Mouse (Mus musculus): ENCODE data around the gene Plekhh2. TPM values are rescaled to one million over a fixed set of nuclear protein-coding genes. Genes with fewer than 3 reads are reported as not detected.

Plekhh2 gene
- polyA plus RNA-seq (2015; fragmentation: Nextera tagmentation; extraction: Ambion mirVana): 0.84 and 1.7 TPM in 2 replicates

- Histone ChIP-seq H3K9me3 (ENCODE audit: control insufficient read depth, low read length) (no peaks in the 10 kb centered on the region), H3K27ac (ENCODE audit: low read length) (no peak within 1 kb of the TSS), H3K4me1 (replicated peaks; ENCODE audit: control insufficient read depth, insufficient read depth, low read length) (peaks cover 30% of the 10 kb centered on the region), H3K36me3 (ENCODE audit: control insufficient read depth, insufficient read depth) (no peaks in the 10 kb centered on the region), H3K9ac (replicated peaks; ENCODE audit: low read depth, low read length) (peak within 1 kb of the TSS; percentile 65), H3K4me2 (ENCODE audit: low read length) (peak within 1 kb of the TSS; percentile 86), H3K4me3 (replicated peaks; ENCODE audit: low read length) (peak within 1 kb of the TSS; percentile 59), H3K27me3 (replicated peaks; ENCODE audit: control insufficient read depth, insufficient read depth, low read length) (0 out of 2 replicates have a peak, but pooled peaks cover 2% of the 10 kb centered on the region)
- under 1% methylated on average over 79 of the region's 79 CpGs for WGBS
- ATAC-seq: peak; percentile 92
Observed at GRCm38 (mm10) chr17:84511682-84512515, at the start of gene Plekhh2. Gene Plekhh2, plus strand, starts transcription at chr17:84511895.

DNA sequence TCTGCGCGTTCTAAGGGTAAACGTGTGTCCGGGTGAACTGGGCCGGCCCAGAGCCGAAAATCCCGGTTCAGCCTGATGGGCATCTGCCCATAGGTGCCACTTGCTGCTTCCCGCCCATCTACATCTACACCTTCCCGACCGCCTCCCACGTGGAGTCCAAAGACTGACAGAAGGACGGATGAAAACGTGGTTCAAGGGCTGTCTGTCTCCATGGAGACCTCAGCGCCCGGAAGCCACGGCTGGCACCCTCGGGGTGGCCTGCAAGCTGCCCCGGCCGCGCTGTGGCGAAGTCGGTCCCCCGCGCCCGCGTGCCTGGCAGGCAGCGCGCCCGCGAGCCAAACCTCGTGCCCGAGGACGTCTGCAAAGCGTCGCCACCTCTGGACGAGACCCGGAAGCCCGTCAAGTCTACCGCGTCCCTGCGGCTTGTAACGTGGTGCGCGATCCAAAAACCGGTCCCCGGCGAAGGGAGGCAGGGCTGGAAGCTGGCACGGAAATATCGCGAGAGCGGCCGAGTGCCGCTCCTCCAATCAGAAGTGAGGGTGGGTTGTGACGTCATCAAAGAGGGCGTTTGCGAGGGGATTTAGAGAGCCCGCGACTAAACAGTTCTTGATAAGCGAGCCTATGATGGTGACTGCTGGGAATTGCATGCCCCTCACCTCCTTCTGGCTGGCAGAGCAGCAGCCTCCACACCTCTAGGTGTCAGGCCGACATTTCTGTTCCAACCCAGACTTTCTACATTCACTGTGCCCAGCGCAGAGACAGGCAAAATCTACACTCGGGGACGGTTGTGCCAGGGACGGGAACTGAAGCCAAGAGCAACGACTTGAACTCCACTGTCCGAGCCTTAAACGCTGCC lies 45.7 kb upstream of the Plekhh2 start, which contains the start of gene Thada:
Gene Thada, minus strand, starts transcription at position 453 of the 856 bp plus-strand sequence.
- H3K4me2 ChIP-seq (ENCODE audit: low read length): peak within 1 kb of the TSS; percentile 82
- no peaks in the 10 kb centered on the region for H3K27me3 ChIP-seq (replicated peaks; ENCODE audit: control insufficient read depth, insufficient read depth, low read length)
- H3K9ac ChIP-seq (replicated peaks; ENCODE audit: low read depth, low read length): peak within 1 kb of the TSS; percentile 72
- peak; percentile 99 for ATAC-seq
- H3K4me3 ChIP-seq (replicated peaks; ENCODE audit: low read length): peak within 1 kb of the TSS; percentile 71
- H3K4me1 ChIP-seq (replicated peaks; ENCODE audit: control insufficient read depth, insufficient read depth, low read length): peaks cover 13% of the 10 kb centered on the region
- H3K9me3 ChIP-seq (ENCODE audit: control insufficient read depth, low read length): no peaks in the 10 kb centered on the region
- no peaks in the 10 kb centered on the region for H3K36me3 ChIP-seq (ENCODE audit: control insufficient read depth, insufficient read depth)
- under 1% methylated on average over 65 of the region's 67 CpGs for WGBS
- peak within 1 kb of the TSS; percentile 72 for H3K27ac ChIP-seq (ENCODE audit: low read length)

DNA sequence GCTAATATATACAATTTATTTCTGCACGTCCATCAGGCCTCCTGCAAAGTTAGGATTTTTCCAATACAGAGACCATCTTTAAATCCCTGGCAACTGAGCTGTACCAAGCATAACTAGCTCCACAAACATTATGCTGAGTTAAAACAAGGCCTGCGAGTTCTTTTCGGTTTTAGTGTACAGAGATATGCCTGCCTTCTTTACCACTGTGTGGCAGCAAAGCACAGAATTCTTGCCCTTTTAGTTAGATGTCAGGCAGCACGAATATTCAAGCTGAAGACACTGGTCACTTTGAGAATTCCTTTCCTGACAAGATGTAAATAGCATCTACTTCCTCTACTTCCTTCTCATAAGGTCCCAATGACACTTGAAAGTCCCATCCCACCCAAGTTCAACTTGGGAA lies 37.4 kb upstream of the Plekhh2 start:
- Histone ChIP-seq H3K4me3 (replicated peaks; ENCODE audit: low read length) (no peak overlapping the region), H3K4me1 (replicated peaks; ENCODE audit: control insufficient read depth, insufficient read depth, low read length) (no peaks in the 10 kb centered on the region), H3K36me3 (ENCODE audit: control insufficient read depth, insufficient read depth) (no peaks in the 10 kb centered on the region), H3K9ac (replicated peaks; ENCODE audit: low read depth, low read length) (no peak overlapping the region), H3K4me2 (ENCODE audit: low read length) (no peak overlapping the region), H3K27me3 (replicated peaks; ENCODE audit: control insufficient read depth, insufficient read depth, low read length) (no peaks in the 10 kb centered on the region), H3K9me3 (ENCODE audit: control insufficient read depth, low read length) (no peaks in the 10 kb centered on the region), H3K27ac (ENCODE audit: low read length) (no peak overlapping the region)
- no peak for ATAC-seq
- 57% methylated on average over 4 of the region's 4 CpGs for WGBS

DNA sequence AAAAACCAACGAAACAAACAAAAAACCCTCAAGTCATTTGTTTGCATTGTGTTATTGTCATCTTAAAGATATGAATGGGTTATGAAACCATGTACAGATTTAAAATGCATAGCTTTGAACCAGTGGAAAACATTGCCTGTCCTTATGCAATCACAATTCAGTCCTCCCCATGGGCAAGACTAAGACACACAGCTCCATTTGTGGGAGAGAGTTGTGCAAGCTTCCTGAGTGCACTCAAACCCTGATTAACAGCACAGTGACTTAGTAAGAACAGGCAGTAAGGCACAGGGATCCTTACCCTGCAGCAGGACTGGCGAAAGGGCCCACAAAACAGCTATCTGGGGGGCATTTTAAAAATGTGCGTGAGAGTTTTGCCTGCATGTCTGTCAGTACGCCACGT lies 34.5 kb upstream of the Plekhh2 start:
- Histone ChIP-seq H3K4me2 (ENCODE audit: low read length) (no peak overlapping the region), H3K4me1 (replicated peaks; ENCODE audit: control insufficient read depth, insufficient read depth, low read length) (0 out of 2 replicates have a peak, but pooled peaks cover 3% of the 10 kb centered on the region), H3K27ac (ENCODE audit: low read length) (no peak overlapping the region), H3K27me3 (replicated peaks; ENCODE audit: control insufficient read depth, insufficient read depth, low read length) (no peaks in the 10 kb centered on the region), H3K4me3 (replicated peaks; ENCODE audit: low read length) (no peak overlapping the region), H3K36me3 (ENCODE audit: control insufficient read depth, insufficient read depth) (no peaks in the 10 kb centered on the region), H3K9me3 (ENCODE audit: control insufficient read depth, low read length) (no peaks in the 10 kb centered on the region), H3K9ac (replicated peaks; ENCODE audit: low read depth, low read length) (no peak overlapping the region)
- WGBS: 91% methylated on average over 5 of the region's 5 CpGs
- no peak for ATAC-seq

- 67% methylated on average over 4 of the region's 4 CpGs for WGBS
- 0 out of 2 replicates have a peak, but pooled peaks cover 3% of the 10 kb centered on the region for H3K4me1 ChIP-seq (replicated peaks; ENCODE audit: control insufficient read depth, insufficient read depth, low read length)
- H3K9ac ChIP-seq (replicated peaks; ENCODE audit: low read depth, low read length): no peak overlapping the region
- no peak overlapping the region for H3K4me3 ChIP-seq (replicated peaks; ENCODE audit: low read length)
- H3K27ac ChIP-seq (ENCODE audit: low read length): no peak overlapping the region
- no peaks in the 10 kb centered on the region for H3K27me3 ChIP-seq (replicated peaks; ENCODE audit: control insufficient read depth, insufficient read depth, low read length)
- no peaks in the 10 kb centered on the region for H3K36me3 ChIP-seq (ENCODE audit: control insufficient read depth, insufficient read depth)
- ATAC-seq: no peak
- no peaks in the 10 kb centered on the region for H3K9me3 ChIP-seq (ENCODE audit: control insufficient read depth, low read length)
- H3K4me2 ChIP-seq (ENCODE audit: low read length): no peak overlapping the region
Observed at GRCm38 (mm10) chr17:84478276-84478675, 33.4 kb upstream of the Plekhh2 start.

DNA sequence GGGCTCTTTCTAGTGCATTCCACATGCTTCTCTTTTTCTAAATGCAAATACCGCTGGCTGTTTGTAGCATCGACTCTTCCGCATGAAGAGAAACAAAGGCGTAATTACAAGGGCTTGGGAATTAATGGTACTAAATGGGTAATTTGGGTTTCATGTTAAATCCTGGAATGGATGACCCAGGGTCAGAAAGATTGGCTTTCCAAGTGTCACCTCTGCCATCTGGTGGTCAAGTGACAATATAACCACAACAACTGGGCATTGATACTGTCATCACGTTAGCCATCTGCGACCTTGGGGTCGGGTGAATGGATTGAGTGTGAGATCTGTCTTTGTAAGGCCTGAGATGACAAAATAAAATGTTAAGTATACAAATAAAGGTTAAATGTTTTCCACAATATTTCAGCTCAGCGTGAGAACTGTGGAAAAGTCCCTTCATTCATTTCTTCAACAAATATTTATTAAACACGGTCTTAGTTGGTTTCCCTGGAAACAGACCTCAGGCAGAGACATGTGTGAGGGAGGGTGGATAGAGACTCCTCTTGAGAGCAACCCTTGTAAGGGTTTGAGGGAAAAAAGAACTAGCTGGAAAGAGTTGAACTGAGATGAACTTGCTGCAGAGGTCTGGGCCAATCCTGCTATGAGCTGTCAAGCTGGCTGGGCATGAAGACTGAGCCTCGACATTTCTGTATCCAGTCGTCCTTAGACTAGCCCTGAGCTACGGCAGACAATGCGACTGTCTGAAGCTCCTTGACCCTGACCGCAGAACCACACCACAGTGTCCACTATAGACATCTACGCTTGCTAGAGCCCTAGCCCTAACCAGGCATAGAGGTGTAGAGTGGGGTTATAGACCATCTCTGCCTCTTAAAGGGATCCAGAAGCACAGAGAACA lies 31.0 kb upstream of the Plekhh2 start:
- no peak overlapping the region for H3K9ac ChIP-seq (replicated peaks; ENCODE audit: low read depth, low read length)
- ATAC-seq: peak; percentile 33; the same call in 1 of the 2 replicates
- H3K4me1 ChIP-seq (replicated peaks; ENCODE audit: control insufficient read depth, insufficient read depth, low read length): 0 out of 2 replicates have a peak, but pooled peaks cover 3% of the 10 kb centered on the region
- H3K27me3 ChIP-seq (replicated peaks; ENCODE audit: control insufficient read depth, insufficient read depth, low read length): no peaks in the 10 kb centered on the region
- H3K27ac ChIP-seq (ENCODE audit: low read length): no peak overlapping the region
- WGBS: 42% methylated on average over 15 of the region's 15 CpGs
- no peak overlapping the region for H3K4me2 ChIP-seq (ENCODE audit: low read length)
- H3K9me3 ChIP-seq (ENCODE audit: control insufficient read depth, low read length): no peaks in the 10 kb centered on the region
- no peaks in the 10 kb centered on the region for H3K36me3 ChIP-seq (ENCODE audit: control insufficient read depth, insufficient read depth)
- H3K4me3 ChIP-seq (replicated peaks; ENCODE audit: low read length): no peak overlapping the region

GRCm38 (mm10) chr17:84482831-84483230 lies 28.9 kb upstream of the Plekhh2 start:
- Histone ChIP-seq H3K4me2 (ENCODE audit: low read length) (no peak overlapping the region), H3K4me1 (replicated peaks; ENCODE audit: control insufficient read depth, insufficient read depth, low read length) (0 out of 2 replicates have a peak, but pooled peaks cover 3% of the 10 kb centered on the region), H3K27me3 (replicated peaks; ENCODE audit: control insufficient read depth, insufficient read depth, low read length) (no peaks in the 10 kb centered on the region), H3K9me3 (ENCODE audit: control insufficient read depth, low read length) (no peaks in the 10 kb centered on the region), H3K4me3 (replicated peaks; ENCODE audit: low read length) (no peak overlapping the region), H3K27ac (ENCODE audit: low read length) (no peak overlapping the region), H3K9ac (replicated peaks; ENCODE audit: low read depth, low read length) (no peak overlapping the region), H3K36me3 (ENCODE audit: control insufficient read depth, insufficient read depth) (no peaks in the 10 kb centered on the region)
- WGBS: 88% methylated on average over 3 of the region's 3 CpGs
- ATAC-seq: no peak

GRCm38 (mm10) chr17:84483673-84484320 lies 27.9 kb upstream of the Plekhh2 start:
- no peak overlapping the region for H3K9ac ChIP-seq (replicated peaks; ENCODE audit: low read depth, low read length)
- no peak overlapping the region for H3K27ac ChIP-seq (ENCODE audit: low read length)
- 0 out of 2 replicates have a peak, but pooled peaks cover 3% of the 10 kb centered on the region for H3K4me1 ChIP-seq (replicated peaks; ENCODE audit: control insufficient read depth, insufficient read depth, low read length)
- ATAC-seq: no peak
- WGBS: 73% methylated on average over 6 of the region's 6 CpGs
- H3K27me3 ChIP-seq (replicated peaks; ENCODE audit: control insufficient read depth, insufficient read depth, low read length): no peaks in the 10 kb centered on the region
- no peak overlapping the region for H3K4me3 ChIP-seq (replicated peaks; ENCODE audit: low read length)
- H3K4me2 ChIP-seq (ENCODE audit: low read length): no peak overlapping the region
- H3K9me3 ChIP-seq (ENCODE audit: control insufficient read depth, low read length): no peaks in the 10 kb centered on the region
- H3K36me3 ChIP-seq (ENCODE audit: control insufficient read depth, insufficient read depth): no peaks in the 10 kb centered on the region

Measured in forebrain, embryonic 16.5 days (tissue).